Mouse (Mus musculus): ENCODE measurements around the gene Pear1.

DNA sequence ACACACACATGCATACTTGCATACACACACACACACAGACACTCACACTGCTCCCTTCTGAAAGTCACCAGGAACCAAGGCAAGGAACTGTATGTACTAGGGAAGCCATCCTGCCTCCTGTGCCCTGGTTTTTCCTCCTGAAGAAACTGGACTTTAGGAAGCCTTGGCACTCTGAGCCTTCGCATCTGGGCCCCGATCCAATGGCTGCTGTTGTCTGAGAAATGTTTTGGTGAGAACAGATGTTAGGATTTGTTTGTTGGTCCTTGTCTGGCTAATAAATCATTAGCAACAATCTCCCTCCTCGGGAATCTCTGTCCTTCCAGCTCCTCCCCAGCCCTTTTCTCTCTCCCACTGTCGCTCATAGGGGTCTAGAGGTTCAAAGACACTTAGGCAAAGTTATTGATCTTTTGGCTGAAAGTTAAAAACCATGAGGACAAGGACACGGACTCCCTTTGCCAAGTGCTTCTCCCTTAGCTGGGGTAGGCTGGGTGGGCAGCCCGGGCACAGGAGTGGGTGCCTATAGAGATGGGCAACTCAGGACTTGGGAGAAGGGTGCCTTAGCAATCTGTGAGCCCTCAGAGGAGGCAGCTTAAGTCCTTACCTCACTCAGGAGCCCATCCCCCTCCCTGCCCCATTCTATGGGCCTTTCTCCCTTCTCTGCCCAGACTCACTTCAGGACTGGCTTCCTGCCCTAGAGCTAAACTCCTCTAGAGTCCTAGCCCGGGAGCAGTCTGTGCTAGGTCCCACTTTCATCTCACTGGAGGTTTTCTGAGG lies 30.9 kb upstream of the Pear1 start:
- TF ChIP-seq GATA1 (IDR thresholded peaks at IDR 0.05; ENCODE audit: borderline replicate concordance, low read length) (no peak), FLI1 (IDR thresholded peaks at IDR 0.05; ENCODE audit: low read length) (no peak)

Measured in megakaryocyte, embryonic 14.5 days (primary cell).